In the genomic region with DNA sequence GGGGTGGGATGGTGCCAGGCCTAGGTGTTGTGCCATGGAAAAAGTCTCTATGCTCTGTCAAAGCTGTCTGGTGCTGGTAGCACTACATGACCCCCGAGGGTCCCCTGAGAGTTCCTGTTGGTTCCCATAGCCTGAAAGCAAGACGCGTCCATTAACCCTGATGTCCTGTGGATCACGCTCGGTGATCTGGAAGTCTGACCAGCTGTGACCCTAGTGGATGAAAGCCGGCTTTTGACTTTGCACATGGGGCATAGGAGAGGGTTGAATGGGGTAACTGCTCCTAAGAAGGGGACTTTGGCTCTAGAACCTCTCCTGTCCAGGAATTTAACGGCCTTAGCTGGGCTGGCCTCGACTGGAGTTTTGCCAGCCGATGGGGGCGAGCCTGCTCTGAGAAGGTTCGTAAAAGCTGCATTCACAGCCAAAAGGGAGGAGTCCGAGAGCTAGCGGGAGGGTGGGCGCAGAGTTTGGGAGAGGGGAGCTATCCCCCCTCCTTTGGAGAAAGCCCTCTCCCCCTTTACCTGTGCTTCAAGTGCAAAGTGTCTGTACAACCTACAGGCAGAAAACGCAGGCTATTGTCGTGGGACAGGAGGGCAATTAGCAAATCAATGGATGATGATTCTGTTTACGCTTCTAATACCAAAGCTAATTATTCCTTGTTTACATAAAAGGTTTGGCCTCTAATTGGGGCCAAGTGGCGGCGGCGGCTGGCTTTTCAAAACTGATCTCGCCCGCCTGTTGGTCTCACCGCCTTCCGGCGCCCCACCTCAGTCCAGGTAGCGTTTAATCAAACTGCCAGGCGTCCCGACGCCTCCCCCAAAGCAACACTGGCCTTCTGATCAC, we compare ENCODE assay signal across 9 mouse cellular contexts. TPM values are rescaled to one million over a fixed set of nuclear protein-coding genes. Genes with fewer than 3 reads are reported as not detected.
A peak's percentile ranks its signal among the peaks of the same experiment; 100 is the strongest.
DNase-seq lines count a peak whose midpoint lies in the region; ATAC-seq and TF ChIP-seq lines count a peak whose summit lies in the region.
"Had no signal": no experiment of that assay in that cellular context is flagged by ENCODE, and none has a peak within 500 bp of the region (broad histone marks: within the 10 kb centered on the region; RNA-seq: fewer than 3 reads in every experiment).

No protein-coding gene starts in this region.

- 6% methylated on average over 29 of the region's 29 CpGs for WGBS in liver, embryonic 15.5 days (ENCODE audit: insufficient replicate concordance)

- peak overlapping the region; percentile 86 for H3K4me3 ChIP-seq in testis, adult 2 months (ENCODE audit: control insufficient read depth, low read depth, low read length)
- H3K4me3 ChIP-seq in liver, embryonic 15.5 days (replicated peaks): peak overlapping the region; percentile 46; the same call in 1 of the 2 replicates

- DNase-seq in cerebellum, adult 9-11 months: peak; percentile 36
- no peak for DNase-seq in testis, postnatal 14 days (ENCODE audit: low spot score)
- DNase-seq in adrenal gland, postnatal 25 days: no peak
- no peak for DNase-seq in left cerebral cortex, postnatal 36 days (ENCODE audit: low spot score in 2 of 2)
- no peak for DNase-seq in thymus, postnatal 14 days

- H3K36me3 ChIP-seq in testis, adult 2 months (ENCODE audit: control insufficient read depth, insufficient read depth, low read length): no peaks in the 10 kb centered on the region
- no peaks in the 10 kb centered on the region for H3K36me3 ChIP-seq in liver, embryonic 15.5 days (replicated peaks)

- no peak overlapping the region for H3K9ac ChIP-seq in liver, embryonic 15.5 days

- no peaks in the 10 kb centered on the region; the same call in 1 of the 2 replicates for H3K27me3 ChIP-seq in testis, adult 2 months (ENCODE audit: control insufficient read depth, insufficient read depth, low read length)
- H3K27me3 ChIP-seq in liver, embryonic 15.5 days: peaks cover 84% of the 10 kb centered on the region

- ATAC-seq in cerebellum, adult (ENCODE audit: insufficient number of reproducible peaks, low FRiP score, low TSS enrichment): no peak
- ATAC-seq in liver, embryonic 15.5 days (ENCODE audit: insufficient read depth): no peak

- TF ChIP-seq POLR2A in testis, adult 2 months (IDR thresholded peaks at IDR 0.05; ENCODE audit: control insufficient read depth, low read depth, low read length): no peak

- intact Hi-C loops in left cerebral cortex, postnatal 36 days (cut with DNase I): no loop called here

- H3K9me3 ChIP-seq in liver, embryonic 15.5 days (replicated peaks): no peaks in the 10 kb centered on the region

- no peak for TF ChIP-seq CTCF in testis, adult 2 months (IDR thresholded peaks at IDR 0.05; ENCODE audit: control insufficient read depth, insufficient read depth, insufficient replicate concordance, low read depth, low read length)

- no peak overlapping the region for H3K27ac ChIP-seq in testis, adult 2 months (ENCODE audit: control insufficient read depth, insufficient read depth, low read depth, low read length)
- H3K27ac ChIP-seq in liver, embryonic 15.5 days (replicated peaks): no peak overlapping the region
- H3K27ac ChIP-seq: macrophage had no signal

- peak overlapping the region; percentile 66 for H3K4me2 ChIP-seq in liver, embryonic 15.5 days

- peaks cover 8% of the 10 kb centered on the region for H3K4me1 ChIP-seq in testis, adult 2 months (ENCODE audit: control insufficient read depth, insufficient read depth, low read length)
- peaks cover 6% of the 10 kb centered on the region; the same call in 1 of the 2 replicates for H3K4me1 ChIP-seq in liver, embryonic 15.5 days (replicated peaks)

RNA-seq across cellular contexts. Expression of a gene that starts 35.0 kb away (rescaled TPM):
- polyA plus RNA-seq in testis, adult 2 months (2012; rRNA removed): 24.1 and 28.9 TPM in 2 replicates
- polyA plus RNA-seq in liver, embryonic 15.5 days (2015; fragmentation: Nextera tagmentation; extraction: Ambion mirVana): not detected in 2 replicates
- 0.15 TPM in 1 of 2 replicates, not detected in the other for total RNA-seq in adrenal gland, postnatal 25 days (2021)
- 1 to 10 TPM; 1.2 to 1.8 TPM for total RNA-seq in left cerebral cortex, postnatal 36 days (2021)
- polyA plus RNA-seq: macrophage had no signal

RNA-seq across cellular contexts. Expression of a gene that starts 59.4 kb away (rescaled TPM):
- polyA plus RNA-seq in testis, adult 2 months (2012; rRNA removed): 0.15 and 0.30 TPM in 2 replicates
- 0.05 and 0.06 TPM in 2 replicates for polyA plus RNA-seq in liver, embryonic 15.5 days (2015; fragmentation: Nextera tagmentation; extraction: Ambion mirVana)
- total RNA-seq in adrenal gland, postnatal 25 days (2021): 0.12 TPM in 1 of 2 replicates, not detected in the other
- total RNA-seq in left cerebral cortex, postnatal 36 days (2021): under 1 TPM; 0.17 to 0.32 TPM
- polyA plus RNA-seq: macrophage had no signal
